Mouse (Mus musculus) liver, embryonic 15.5 days (tissue): ENCODE results near the gene Slc19a3. TPM values are rescaled to one million over a fixed set of nuclear protein-coding genes. Genes with fewer than 3 reads are reported as not detected.
A peak's percentile ranks its signal among the peaks of the same experiment; 100 is the strongest.
"Not testable (repeated sequence)": the region's sequence is repeated elsewhere in the genome, so short reads cannot be mapped to it uniquely, and the experiment has no call there.

Source experiments
- ATAC-seq: fragments of 200-750 bp; cut with Nextera tagmentation; 2 replicates; pipeline ENCODE4 v1.8.0; 2017; ENCODE audit warnings: moderate number of reproducible peaks, mild to moderate bottlenecking, moderate library complexity; ENCODE audit not compliant: insufficient read depth
- H3K27ac ChIP-seq: fragments of 300-500 bp; sonication (generic); replicated peaks from 2 replicates; pipeline ENCODE4 v1.5.1; 2015; ENCODE audit warnings: mild to moderate bottlenecking, inconsistent platforms
- H3K27me3 ChIP-seq: fragments of 300-500 bp; sonication (generic); 2 replicates; pipeline ENCODE4 v1.6.1; 2015; ENCODE audit warnings: mild to moderate bottlenecking, inconsistent platforms
- H3K36me3 ChIP-seq: fragments of 300-500 bp; sonication (generic); replicated peaks from 2 replicates; pipeline ENCODE4 v1.6.1; 2015; ENCODE audit warnings: moderate library complexity, mild to moderate bottlenecking, inconsistent platforms
- H3K4me1 ChIP-seq: fragments of 300-500 bp; sonication (generic); replicated peaks from 2 replicates; pipeline ENCODE4 v1.6.1; 2015; ENCODE audit warnings: inconsistent platforms
- H3K4me2 ChIP-seq: fragments of 300-500 bp; sonication (generic); 2 replicates; pipeline ENCODE4 v1.6.1; 2015; ENCODE audit warnings: moderate library complexity, mild to moderate bottlenecking, inconsistent platforms
- H3K4me3 ChIP-seq: fragments of 300-500 bp; sonication (generic); replicated peaks from 2 replicates; pipeline ENCODE4 v1.5.1; 2015; ENCODE audit warnings: mild to moderate bottlenecking, inconsistent platforms
- H3K9ac ChIP-seq: fragments of 300-500 bp; sonication (generic); 2 replicates; pipeline ENCODE4 v1.6.1; 2015; ENCODE audit warnings: moderate library complexity, mild to moderate bottlenecking, inconsistent platforms
- H3K9me3 ChIP-seq: fragments of 300-500 bp; sonication (generic); replicated peaks from 2 replicates; pipeline ENCODE4 v1.6.1; 2016; ENCODE audit warnings: inconsistent platforms
- WGBS: fragments of 180-500 bp; shearing (Covaris S2); methylation state at CpG from one replicate; pipeline ENCODE4 v1.1.7; 2015; ENCODE audit warnings: mixed read lengths; ENCODE audit not compliant: insufficient replicate concordance; 5-methylcytosine and 5-hydroxymethylcytosine counted together
- polyA plus RNA-seq: library from polyadenylated mRNA; unstranded; fragments of >200 nt; fragmentation: Nextera tagmentation; extraction: Ambion mirVana; gene quantifications from 2 replicates; pipeline ENCODE4 v1.2.1, GENCODE M21; 2015

The Slc19a3 gene
- polyA plus RNA-seq, 1 experiment from 2014 or later = 0.05 TPM

DNA sequence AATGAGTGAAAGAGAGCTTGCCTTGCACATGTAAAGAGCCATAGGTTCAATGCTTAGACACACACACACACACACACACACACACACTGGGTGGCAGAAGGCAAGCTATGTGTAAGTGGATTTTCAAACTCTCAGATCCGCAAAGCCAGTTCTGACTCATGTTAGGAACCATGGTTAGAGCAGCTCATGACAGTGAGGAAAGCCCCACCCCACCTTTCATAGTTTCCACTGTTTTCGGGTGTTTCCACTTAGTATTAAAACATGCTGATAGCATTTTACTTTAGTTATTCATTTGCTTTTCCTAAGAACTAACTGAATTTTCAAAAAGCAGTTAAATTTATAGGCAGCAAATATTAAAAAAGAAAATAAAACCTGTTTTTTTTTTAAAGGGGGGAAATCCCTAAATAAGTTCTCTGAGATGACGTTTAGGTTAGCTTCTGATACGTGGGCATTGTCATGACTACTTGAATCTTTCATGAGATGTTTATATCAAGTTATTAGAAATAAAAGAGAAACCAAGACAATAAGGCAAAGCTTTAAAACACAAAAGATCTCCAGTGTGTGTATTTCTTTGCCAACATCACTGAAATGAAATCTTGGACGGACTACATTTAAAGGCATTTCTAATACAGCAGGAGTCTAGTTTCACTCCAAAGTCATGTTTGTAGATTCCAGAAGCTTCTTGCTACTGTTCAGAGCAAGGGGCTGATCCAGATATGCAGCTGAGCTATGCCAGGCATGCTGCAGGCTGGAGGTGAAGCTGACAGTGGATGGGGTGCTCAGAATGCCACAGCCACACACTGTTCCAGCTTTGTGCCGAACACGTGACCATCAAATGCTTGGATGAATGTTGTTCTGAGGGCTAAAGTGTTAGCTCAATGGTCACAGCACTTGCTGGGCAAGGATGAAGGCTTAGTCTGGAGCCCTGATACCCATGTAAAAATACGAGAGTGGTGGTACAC, 31.7 kb downstream of the Slc19a3 start:
- no peak overlapping the region for H3K4me3 ChIP-seq
- no peaks in the 10 kb centered on the region for H3K27me3 ChIP-seq
- no peak for ATAC-seq
- H3K4me2 ChIP-seq = no peak overlapping the region
- H3K27ac ChIP-seq = no peak overlapping the region
- no peak overlapping the region for H3K9ac ChIP-seq
- H3K9me3 ChIP-seq = no peaks in the 10 kb centered on the region
- 58% methylated on average over 8 of the region's 8 CpGs for WGBS
- H3K4me1 ChIP-seq = no peaks in the 10 kb centered on the region
- no peaks in the 10 kb centered on the region for H3K36me3 ChIP-seq

DNA sequence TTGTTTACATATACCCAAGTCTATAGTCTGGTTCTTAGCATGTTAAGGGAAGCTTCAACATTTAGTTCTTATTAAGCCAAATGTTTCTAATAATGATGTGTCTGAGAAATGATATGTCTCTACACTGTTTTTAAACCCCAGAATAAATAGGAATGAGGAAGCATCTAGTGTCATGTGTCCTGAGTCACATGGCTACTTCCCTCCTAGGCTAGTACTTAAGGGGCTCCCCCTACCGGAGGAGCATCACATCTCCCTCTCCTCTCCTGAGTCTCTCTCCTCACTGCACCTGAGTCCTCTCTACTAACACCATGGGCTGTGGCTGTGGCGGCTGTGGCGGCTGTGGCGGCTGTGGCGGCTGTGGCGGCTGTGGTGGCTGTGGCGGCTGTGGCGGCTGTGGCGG, 37.9 kb downstream of the Slc19a3 start, which contains the start of gene Gm47959:
Gm47959 (plus strand) TSS at position 243 of the 400 bp plus-strand sequence.
- 86% methylated on average over 9 of the region's 9 CpGs for WGBS
- not testable (repeated sequence) for H3K4me3 ChIP-seq, H3K4me2 ChIP-seq, H3K4me1 ChIP-seq, H3K36me3 ChIP-seq, H3K9ac ChIP-seq, H3K27me3 ChIP-seq, ATAC-seq, H3K9me3 ChIP-seq, H3K27ac ChIP-seq

DNA sequence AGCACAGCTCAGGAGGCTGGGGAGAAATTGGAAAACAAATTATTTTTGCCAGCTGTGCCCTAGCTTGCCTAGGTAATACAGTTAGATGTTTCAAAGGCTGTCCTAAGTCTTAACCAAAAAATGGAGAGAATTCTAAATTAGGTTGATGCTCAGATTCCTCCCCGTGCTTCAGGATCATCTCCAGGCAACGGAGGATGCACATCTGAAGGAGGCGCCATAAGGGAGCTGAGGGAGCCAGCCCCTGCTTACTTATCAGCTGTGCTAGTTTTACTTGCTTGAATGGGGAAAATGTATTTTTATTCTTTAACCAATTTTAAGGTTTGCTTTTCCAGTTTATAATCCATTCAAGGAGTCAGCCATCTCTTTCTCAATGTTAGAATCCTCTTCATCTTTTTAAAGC, 44.3 kb downstream of the Slc19a3 start:
- Histone ChIP-seq H3K27me3 (no peaks in the 10 kb centered on the region), H3K27ac (no peak overlapping the region), H3K9me3 (no peaks in the 10 kb centered on the region), H3K36me3 (no peaks in the 10 kb centered on the region), H3K4me2 (no peak overlapping the region), H3K4me3 (no peak overlapping the region), H3K4me1 (no peaks in the 10 kb centered on the region), H3K9ac (no peak overlapping the region)
- WGBS = 67% methylated on average over 3 of the region's 3 CpGs
- ATAC-seq = no peak

DNA sequence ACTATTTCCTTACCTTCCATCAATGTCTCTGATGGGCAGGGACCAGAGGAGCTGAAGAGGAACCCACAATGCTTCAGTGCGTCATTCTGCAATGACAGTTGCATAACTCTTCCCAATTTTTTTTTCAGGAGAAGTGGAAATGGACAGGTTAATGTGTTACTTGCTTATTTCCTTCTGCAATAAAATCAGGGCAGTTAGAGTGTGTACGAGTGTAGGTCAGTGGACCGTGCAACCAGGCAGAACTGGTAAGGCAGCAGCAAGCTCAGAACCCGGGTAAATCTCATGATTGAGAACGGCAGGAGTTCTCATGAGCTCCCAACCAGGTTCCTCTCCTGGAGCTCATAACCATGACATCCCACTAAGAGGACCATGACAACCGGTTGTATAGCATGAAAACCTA, 46.2 kb downstream of the Slc19a3 start:
- no peak for ATAC-seq
- Histone ChIP-seq H3K27ac (no peak overlapping the region), H3K4me1 (no peaks in the 10 kb centered on the region)

DNA sequence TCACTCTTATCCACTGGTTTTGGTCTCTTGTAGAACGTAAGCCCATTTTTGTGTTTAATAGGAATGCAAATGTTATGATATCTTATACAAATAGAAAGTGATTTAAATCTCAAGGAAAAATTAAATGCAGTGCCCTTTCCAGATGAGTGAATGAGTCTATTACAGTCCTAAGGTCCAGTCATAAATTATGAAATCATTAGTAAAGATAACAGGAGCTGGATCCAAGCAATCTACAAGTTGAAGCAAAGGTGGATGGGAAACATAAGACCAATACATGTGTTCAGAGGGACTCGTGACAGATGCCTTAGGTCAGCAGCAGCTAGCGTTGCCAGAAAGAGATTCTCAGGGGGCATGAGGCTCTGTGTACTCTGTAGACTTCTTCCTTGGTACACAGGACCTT, 46.7 kb downstream of the Slc19a3 start:
- 67% methylated on average over 3 of the region's 3 CpGs for WGBS
- H3K36me3 ChIP-seq = no peaks in the 10 kb centered on the region
- H3K9ac ChIP-seq = no peak overlapping the region
- no peaks in the 10 kb centered on the region for H3K4me1 ChIP-seq
- H3K27ac ChIP-seq = no peak overlapping the region
- H3K27me3 ChIP-seq = no peaks in the 10 kb centered on the region
- H3K4me2 ChIP-seq = no peak overlapping the region
- H3K9me3 ChIP-seq = no peaks in the 10 kb centered on the region
- ATAC-seq = no peak
- H3K4me3 ChIP-seq = no peak overlapping the region

More for the DNA sequence above, 46.2 kb downstream of the Slc19a3 start:
- H3K9ac ChIP-seq = no peak overlapping the region
- no peak overlapping the region for H3K4me2 ChIP-seq
- H3K36me3 ChIP-seq = no peaks in the 10 kb centered on the region
- 65% methylated on average over 6 of the region's 6 CpGs for WGBS
- H3K27me3 ChIP-seq = no peaks in the 10 kb centered on the region
- no peaks in the 10 kb centered on the region for H3K9me3 ChIP-seq
- H3K4me3 ChIP-seq = no peak overlapping the region

DNA sequence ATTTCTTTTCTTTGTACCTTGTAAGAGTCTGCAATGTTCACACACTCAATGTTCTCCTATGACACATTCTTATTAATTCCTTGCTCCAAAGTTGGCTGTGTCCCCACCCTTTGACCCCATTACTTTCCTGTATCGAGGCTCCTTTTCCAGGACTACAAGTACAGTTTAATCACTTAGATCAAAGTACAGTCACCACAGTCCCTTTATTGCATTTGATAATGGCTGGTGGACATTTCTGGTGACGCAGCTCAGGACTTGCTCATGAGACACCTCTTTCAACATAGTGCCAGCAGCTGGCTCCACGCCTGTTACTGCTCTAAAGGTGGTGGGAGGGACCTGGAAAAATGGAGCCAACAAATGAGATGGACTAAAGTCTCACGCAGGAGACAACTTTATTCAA, 47.2 kb downstream of the Slc19a3 start:
- H3K27ac ChIP-seq = no peak overlapping the region
- no peak for ATAC-seq
- 54% methylated on average over 4 of the region's 4 CpGs for WGBS

DNA sequence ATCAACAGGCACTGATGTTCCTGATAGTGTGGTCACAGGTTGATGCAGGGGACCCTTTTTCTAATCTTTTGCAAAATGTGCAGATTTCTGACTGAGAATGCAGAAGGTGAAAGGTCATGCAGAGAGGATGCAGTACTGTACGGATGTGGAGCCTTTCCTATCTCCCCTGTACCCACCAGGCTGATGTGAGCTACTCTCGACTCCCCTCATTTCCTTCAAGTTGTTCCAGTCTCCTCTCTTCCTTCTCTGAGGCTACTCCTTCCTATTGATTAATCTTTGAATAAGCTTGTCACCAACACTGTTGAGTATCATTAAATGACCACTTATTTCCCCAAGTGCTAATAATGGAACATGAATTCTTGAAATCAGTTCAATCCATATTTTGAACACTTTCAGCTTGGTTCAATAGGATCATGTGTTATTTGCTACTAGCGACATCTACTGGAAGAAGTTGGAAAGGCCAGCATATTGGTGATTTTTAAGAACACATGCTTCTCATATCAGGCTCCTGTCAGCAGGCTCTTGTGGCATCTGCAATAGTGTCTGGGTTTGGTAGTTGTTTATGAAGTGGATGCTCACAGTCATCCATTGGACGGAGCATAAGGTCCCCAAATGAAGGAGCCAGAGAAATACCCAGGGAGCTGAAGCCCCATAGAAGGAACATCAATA, 50.6 kb downstream of the Slc19a3 start:
- Histone ChIP-seq H3K27ac (no peak overlapping the region), H3K9ac (no peak overlapping the region), H3K36me3 (no peaks in the 10 kb centered on the region), H3K9me3 (no peaks in the 10 kb centered on the region), H3K27me3 (no peaks in the 10 kb centered on the region), H3K4me1 (no peaks in the 10 kb centered on the region), H3K4me2 (no peak overlapping the region), H3K4me3 (no peak overlapping the region)
- no peak for ATAC-seq
- WGBS = 24% methylated on average over 4 of the region's 4 CpGs

More for the DNA sequence above, 47.2 kb downstream of the Slc19a3 start:
- H3K9ac ChIP-seq = no peak overlapping the region
- no peaks in the 10 kb centered on the region for H3K4me1 ChIP-seq
- no peaks in the 10 kb centered on the region for H3K9me3 ChIP-seq
- no peak overlapping the region for H3K4me3 ChIP-seq
- H3K36me3 ChIP-seq = no peaks in the 10 kb centered on the region
- H3K27me3 ChIP-seq = no peaks in the 10 kb centered on the region
- no peak overlapping the region for H3K4me2 ChIP-seq

DNA sequence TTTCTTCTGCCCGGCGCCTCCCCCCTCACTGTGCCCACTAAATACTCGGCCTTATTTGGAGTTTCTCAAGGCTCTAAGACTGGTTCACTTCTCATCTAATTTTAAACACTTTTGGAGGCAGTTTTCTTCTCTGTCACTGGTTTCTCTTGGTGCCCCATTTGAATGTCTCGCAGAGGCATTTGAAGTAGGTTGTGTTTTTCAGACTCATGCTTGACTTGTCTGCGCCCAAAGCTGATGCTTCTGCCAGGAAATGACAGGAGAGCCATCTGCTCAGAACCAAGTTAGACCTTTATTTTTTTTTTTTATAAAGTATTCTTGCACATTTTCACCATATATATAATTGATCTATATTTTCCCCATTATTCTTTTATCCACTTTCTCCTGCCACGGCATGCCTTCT, 51.5 kb downstream of the Slc19a3 start:
- no peak overlapping the region for H3K9ac ChIP-seq
- ATAC-seq = no peak
- no peak overlapping the region for H3K27ac ChIP-seq
- 75% methylated on average over 6 of the region's 6 CpGs for WGBS
- H3K9me3 ChIP-seq = no peaks in the 10 kb centered on the region
- no peaks in the 10 kb centered on the region for H3K36me3 ChIP-seq
- H3K27me3 ChIP-seq = no peaks in the 10 kb centered on the region
- no peaks in the 10 kb centered on the region for H3K4me1 ChIP-seq
- no peak overlapping the region for H3K4me2 ChIP-seq
- H3K4me3 ChIP-seq = no peak overlapping the region

DNA sequence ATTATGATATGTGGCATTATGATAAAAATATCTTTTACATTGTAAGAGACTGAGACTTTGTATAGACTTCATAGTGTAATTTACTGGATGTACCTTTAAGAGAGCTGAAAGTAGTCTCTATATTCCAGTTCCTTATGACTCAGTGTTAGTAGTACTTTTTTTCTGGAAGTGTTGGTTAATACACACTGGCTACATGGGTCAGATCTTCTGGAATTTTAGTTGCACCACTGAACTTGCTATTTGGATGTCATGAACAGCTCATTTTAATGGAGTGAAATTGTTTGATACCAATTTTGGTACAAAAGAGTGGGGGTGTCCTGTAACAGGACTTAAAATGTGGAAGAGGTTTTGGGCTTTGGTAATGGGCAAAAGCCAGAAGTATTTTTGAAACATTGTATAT, 60.4 kb downstream of the Slc19a3 start:
- no peak for ATAC-seq
- Histone ChIP-seq H3K9ac (no peak overlapping the region), H3K27me3 (no peaks in the 10 kb centered on the region), H3K9me3 (no peaks in the 10 kb centered on the region), H3K27ac (no peak overlapping the region), H3K36me3 (no peaks in the 10 kb centered on the region), H3K4me1 (no peaks in the 10 kb centered on the region), H3K4me2 (no peak overlapping the region), H3K4me3 (no peak overlapping the region)

DNA sequence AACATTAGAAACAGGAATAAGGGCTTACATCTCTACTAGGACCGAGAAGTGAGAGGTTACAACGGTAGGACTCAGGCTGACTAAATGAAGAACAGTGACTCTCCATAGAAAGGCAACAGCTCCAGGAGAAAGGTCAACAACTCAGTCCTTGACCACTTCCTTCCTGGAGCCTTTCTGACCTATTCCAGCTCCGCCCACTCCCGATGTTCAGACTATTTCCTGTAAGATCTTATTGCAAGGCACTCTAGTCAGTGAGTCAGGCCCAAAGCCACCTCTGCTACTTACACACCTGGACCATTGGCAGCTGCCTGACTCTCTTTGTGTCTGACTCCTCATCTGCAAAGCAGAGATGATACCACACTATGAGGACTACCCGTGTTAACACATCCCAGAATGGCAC, 62.5 kb downstream of the Slc19a3 start:
- no peaks in the 10 kb centered on the region for H3K4me1 ChIP-seq
- H3K9me3 ChIP-seq = no peaks in the 10 kb centered on the region
- ATAC-seq = no peak
- no peak overlapping the region for H3K4me3 ChIP-seq
- WGBS = 31% methylated on average over 5 of the region's 5 CpGs
- no peaks in the 10 kb centered on the region for H3K36me3 ChIP-seq
- H3K4me2 ChIP-seq = no peak overlapping the region
- no peak overlapping the region for H3K27ac ChIP-seq
- no peaks in the 10 kb centered on the region for H3K27me3 ChIP-seq
- H3K9ac ChIP-seq = no peak overlapping the region

DNA sequence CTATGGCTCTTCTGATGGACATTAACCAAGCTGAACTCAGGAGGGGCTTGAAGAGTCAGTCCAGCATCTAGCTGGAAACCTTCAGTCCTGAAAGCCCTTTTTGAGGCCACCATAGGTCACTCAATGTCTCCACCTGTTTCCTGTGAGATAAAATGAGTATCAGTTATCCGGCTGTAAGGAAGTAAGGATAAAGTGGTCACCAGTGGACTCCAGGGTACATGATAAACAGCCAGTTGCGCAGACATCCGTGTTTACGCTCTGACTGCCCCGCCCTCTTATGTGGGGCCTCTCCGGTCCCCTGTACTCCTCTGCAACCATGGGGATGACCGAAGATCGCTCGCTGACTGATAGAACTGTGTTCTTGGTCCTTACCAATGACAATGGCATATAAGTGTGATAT, 63.9 kb downstream of the Slc19a3 start:
- ATAC-seq = peak; percentile 75
- no peak overlapping the region for H3K4me2 ChIP-seq
- H3K9me3 ChIP-seq = no peaks in the 10 kb centered on the region
- no peak overlapping the region for H3K9ac ChIP-seq
- H3K27me3 ChIP-seq = no peaks in the 10 kb centered on the region
- H3K27ac ChIP-seq = no peak overlapping the region
- no peaks in the 10 kb centered on the region for H3K36me3 ChIP-seq
- WGBS = 13% methylated on average over 9 of the region's 9 CpGs
- no peak overlapping the region for H3K4me3 ChIP-seq
- no peaks in the 10 kb centered on the region for H3K4me1 ChIP-seq
